Mouse (Mus musculus) mouse trophoblast stem cell (cell line): ENCODE measurements around the gene Tango6.
"Not testable (repeated sequence)": the region's sequence is repeated elsewhere in the genome, so short reads cannot be mapped to it uniquely, and the experiment has no call there.

Experiments
- in situ Hi-C, 2 experiments: fragments of 300-500 bp; cut with MseI, MboI; formaldehyde crosslinking; loops; 2 replicates in 1 of 2; 3 replicates in 1 of 2; pipeline ENCODE4 v1.15.1; 2025

Gene Tango6

DNA sequence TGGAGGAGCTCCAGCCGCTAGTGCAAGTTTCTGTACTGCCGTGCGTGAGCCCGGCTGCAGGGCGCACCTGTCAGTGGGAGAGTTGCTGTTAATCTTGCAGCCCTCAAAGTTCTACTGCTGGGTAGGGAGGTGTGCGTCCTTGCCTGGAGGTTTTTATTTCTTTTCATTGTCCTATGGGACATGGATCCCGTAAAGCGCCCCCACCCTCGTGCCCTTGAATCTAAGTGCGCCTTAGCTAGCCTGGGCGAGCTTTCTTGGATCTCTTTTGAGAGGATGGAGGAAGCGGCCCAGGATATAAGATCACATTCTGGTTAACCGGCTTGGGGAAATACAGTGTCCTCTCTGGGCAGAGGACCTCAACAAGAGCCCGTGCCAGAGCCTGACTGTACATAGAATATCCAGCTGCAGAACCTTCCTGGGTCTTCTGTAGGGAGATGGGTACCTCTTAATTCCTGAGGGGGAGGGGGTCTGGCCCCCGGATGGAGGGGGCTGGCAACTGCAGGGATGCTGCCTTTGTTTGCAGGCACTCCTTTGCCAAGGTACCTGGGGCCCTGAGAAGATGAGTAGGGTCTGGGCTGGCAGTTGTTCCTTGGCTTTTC lies 188.6 kb downstream of the Tango6 start:
- in situ Hi-C loops = no loop called here

DNA sequence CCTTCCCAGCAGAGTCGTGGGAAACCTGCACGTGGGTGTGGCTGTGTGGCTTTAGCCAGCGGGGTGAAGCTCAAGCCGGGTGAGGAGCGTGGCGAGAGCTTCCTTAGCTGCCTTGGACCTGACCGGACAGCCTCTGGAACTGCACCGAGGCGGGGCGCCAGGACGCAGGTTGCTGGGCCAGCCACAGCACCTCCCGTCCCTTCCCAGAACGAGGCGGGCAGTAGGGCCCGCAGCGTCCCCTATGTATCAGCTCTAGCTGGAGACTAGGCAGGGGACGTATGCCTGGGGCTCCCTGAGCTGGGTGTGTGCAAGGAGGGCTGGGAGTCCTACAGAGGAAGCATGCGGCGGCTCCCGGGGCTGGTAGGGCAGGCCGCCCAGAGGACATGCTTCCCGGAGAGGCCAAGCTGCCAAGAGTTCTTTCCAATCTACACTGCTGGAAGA lies 189.1 kb downstream of the Tango6 start:
- in situ Hi-C loops = no loop called here

DNA sequence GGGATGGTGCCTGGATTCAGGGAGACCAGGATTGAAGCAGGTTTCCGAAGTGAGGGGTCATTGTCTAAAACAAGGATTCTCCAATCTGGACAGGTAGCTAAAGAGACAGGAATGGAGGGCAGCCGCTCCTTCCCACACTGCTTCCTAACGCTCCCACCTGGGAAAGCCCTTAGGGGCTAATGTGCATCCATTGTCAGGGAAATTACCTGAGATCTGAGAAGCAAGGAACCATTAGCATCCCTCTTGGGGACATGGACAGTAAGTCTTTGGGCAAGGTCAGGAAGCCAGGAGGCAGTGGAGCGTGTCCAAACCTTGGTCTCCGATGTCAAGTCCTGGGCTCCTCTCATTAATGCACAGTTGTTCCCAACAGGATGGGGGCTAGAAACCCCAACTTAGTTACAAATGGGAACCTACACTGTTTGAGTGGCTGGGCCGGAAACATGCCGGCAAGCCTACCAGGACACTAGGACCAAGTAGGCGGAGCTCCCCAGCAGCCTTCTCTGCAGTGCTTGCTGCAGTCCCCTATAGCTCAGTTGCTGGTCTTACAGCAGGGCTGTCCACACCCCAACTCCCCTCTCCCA lies 189.7 kb downstream of the Tango6 start:
- in situ Hi-C loops = no loop called here

DNA sequence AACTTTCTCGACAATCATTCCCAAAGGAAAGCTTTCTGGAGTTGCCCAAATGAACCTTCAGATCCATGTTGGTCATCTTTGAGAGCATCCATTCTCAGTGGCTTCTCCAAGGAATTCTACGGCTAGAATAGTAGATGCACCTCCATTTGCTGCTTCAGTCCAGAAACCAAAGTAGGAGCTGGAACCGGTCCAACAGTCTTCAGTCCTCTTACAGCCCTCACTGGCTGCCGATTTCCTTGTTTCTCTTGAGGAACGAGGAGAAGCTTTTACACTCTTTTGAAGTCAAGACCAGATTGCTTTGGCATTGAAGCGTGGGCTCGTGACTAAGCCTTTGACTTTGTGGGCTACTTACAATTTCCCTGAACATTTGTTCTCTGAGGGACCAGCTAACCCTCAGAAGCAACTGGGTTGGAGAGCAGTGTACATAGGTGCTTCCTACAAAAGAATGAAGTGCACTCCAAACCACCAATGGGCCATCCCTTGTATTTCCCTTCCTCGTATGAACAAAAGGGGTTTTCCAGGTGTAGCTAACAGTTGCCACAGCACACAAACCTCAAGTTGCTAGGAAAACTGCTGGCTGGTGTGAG lies 197.3 kb downstream of the Tango6 start:
- in situ Hi-C loops = no loop called here

DNA sequence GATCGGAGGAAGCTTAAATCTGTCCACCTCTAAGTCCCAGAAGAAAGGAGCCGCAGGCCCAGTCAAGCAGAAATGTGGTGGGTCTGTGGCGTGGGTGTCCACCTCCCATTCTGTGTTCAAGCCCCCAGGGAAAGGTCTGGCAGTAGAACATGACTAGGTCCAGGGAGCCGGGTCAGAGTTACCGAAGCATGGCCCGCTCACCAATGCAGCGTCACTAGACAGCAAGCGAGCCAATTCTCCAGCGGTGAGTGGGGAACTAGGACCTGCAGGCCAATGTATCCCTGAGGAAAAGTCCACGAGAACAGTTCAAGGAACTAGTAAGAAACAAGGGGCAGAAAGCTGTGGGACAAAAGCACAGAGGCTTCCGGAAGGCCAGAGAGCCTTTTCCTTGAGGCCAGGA lies 201.2 kb downstream of the Tango6 start:
- in situ Hi-C loops = not testable (repeated sequence)

DNA sequence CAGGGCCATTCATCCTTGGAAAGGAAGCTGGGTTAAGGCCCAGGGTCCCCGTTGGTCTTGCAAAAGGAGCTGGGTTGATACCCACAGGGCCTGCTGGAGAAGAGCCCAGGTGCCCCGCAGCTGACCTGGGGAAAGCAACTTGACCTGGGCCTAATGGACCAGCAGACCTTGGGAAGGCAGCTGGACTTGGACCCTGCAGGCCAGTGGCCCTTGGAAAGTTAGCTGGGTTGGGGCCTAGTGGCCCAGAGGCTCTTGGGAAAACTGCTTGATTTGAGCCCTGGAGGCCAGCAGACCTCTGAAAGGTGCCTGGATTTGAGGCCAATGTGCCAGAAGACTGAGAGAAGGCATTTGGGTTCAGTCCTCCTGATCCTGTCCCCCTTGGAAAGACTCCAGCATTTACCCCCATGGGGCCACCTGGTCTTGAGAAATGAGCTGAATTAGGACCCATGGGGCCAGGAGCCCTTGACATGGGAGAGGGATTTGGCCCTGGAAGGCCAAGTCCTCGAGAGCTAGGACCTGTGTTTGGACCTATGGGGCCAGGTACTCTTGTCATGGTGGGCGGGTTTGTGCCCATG lies 202.0 kb downstream of the Tango6 start:
- in situ Hi-C loops = loop anchor here in 1 of 2 experiments (5.0 kb wide), 1 partner anchor 188 kb away; no protein-coding TSS in a partner anchor

DNA sequence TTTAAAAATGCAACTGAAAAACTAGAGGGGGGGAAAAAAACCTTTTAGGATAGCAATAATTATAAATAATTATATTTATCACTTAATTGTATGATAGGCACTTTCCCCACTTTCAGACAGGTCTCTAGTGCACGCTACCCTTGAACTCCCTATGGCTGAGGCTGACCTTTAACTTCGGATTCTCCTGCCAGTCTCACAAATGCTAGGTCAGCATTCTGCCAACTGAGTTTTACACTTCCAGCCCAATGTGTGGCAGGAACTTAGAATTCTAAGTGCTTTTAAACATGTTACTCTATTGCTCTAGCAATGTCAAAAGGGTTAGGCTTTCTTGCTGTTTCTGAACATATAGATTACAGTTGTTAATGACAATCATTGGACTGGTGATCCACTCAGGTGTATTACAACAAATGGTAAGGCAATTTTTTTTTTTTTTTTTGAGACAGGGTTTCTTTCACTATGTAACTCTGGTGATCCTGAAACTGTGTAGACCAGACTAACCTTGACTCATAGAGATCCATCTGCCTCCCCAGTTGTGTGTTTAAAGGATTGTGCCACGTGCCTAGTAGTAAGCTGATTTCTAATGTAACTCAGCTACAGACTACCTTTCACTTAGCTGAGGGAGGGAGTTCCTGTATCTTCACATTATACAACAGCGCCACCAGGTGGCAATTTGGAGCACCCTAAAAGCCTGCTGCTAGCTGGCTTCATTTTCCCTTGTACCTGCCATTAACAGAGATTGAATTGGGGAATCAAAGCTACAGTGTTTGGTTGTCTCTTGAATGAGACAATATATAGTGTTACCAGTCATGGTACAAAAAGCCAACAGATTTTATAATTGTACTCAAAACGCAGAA lies 204.7 kb downstream of the Tango6 start:
- in situ Hi-C loops = loop anchor here in 1 of 2 experiments (5.0 kb wide), 1 partner anchor 190 kb away; no protein-coding TSS in a partner anchor

DNA sequence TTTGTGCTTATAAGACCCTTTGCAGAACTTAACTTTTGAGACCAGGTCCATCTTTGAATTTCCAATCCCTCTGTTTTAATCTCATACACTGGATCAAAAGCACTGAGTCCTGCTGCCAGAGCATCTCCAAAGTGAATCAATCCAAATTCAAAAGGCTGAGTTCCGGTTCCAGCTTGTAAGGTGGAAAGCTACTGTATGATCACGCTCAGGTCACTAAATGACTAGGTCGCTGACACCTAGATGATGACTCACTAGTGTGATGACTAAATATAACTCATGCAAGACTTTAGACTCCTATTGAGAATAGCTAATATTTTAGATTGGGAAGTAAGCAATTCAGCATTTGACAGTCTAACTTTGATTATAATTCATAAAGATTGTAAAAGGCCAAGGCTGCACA lies 205.9 kb downstream of the Tango6 start:
- in situ Hi-C loops = loop anchor here in 1 of 2 experiments (5.0 kb wide), 1 partner anchor 192 kb away; no protein-coding TSS in a partner anchor

DNA sequence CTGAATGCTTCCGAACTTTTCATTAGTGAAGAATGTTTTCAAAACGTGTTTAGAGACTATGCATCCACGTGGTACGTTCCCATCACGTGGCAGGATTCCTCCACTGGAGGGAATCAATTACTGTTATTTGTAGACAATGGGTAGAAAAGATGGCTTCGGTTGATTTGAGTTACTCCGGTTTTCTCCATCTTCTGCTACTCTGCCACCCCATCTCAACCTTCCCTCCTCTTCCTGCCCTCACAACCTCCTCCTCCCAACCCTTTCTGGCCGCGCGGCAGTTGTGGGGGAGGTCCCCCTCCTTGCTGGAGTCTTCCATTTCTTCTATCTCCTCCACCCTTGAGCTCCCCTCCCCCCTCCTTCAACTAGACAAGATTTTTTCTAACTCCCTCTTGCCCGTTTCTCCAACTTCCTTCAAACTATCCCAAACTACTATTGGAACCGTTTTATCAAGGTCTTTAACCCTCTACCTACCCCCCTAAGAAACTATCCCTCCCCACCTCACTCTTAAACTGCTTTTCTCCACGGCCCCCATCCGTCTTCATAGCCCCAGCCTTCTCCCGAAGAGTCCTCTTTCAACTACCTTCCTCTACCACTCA lies 209.4 kb downstream of the Tango6 start:
- in situ Hi-C loops = no loop called here

DNA sequence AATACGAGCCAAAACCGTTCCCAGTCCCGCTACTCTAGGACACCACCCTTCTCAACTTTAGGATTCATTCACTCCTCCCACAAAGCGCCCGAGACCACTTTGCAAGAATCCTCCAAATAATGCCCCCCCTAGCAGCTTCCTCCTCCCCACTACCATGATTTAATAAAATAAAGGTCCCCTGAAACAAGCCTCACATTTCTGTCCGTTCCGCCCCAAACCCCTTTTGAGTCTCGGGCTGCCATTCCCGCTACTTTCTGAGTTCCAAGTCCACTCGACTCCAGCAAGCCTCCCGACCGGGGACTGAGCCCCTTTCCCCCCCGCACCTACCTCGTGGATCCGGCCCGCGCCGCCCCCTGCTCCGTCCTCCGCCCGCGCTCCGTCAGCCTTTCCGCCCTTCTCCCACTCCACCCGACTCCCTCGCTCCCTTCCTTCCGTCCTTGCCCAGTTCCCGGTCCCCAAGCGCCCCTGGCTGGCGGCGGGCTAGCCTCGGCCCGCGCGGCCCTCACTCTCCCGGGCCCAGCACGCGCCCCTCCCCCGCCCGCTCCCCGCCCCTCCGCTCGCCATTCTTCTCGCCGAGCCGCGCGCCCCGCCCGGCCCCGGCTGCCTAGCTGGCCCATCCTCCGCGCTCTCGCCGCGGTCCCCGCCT lies 210.1 kb downstream of the Tango6 start:
- in situ Hi-C loops = no loop called here

DNA sequence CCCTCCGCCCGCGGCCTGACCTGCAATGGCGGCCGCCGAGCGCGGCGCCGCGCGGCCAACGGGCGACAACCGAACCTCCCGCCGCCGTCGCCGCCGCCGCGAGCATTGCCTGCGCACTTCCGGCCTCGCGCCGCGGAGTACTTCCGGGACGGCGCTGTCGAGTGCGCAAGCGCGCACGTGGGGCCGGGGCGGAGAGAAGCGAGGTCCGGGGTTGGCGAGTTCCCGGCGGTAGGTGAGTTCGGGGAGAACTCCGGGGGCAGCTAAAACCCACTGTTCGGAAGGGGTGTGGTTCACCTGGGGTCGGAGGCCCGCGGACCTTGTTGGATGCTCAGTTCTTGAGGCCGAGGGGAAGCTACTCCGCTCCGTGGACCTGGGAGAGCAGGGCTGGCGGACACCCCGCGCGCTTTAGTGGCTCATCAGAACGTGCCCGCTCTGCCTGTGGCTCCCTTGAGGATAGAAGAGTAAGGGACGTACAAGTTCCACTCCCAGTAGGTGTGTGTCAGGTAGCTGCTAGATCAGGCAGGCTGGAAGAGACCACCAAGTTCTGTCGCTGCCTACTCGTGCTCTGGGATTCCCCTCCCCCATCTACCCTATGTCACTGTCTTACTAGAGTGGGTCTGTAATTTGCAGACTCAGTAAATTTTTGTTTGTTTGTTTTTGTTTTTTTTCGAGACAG lies 210.8 kb downstream of the Tango6 start, which contains the start of gene Utp4:
TSS of gene Utp4 (plus strand) at position 156 of the 676 bp plus-strand sequence.
- in situ Hi-C loops = no loop called here

DNA sequence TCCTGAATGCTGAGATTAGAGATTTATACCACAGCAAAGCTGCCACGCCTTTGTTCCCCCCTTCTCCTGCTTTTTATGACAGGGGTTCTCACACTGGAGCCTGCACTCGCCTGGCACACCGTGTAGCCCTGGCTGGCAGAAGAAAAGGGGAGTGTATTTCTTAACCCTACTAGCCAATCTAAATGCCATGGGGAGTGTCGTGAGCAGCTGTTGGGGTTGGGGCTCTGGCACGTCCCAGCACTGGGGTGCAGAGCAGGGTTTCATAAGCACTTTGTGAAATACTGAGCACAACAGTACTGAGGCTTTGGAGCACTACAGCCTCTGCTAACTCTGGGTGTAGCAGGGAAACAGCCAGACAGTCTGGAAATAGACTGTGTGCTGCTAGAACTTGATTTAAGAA lies 216.6 kb downstream of the Tango6 start:
- in situ Hi-C loops = no loop called here
